In the genomic region with DNA sequence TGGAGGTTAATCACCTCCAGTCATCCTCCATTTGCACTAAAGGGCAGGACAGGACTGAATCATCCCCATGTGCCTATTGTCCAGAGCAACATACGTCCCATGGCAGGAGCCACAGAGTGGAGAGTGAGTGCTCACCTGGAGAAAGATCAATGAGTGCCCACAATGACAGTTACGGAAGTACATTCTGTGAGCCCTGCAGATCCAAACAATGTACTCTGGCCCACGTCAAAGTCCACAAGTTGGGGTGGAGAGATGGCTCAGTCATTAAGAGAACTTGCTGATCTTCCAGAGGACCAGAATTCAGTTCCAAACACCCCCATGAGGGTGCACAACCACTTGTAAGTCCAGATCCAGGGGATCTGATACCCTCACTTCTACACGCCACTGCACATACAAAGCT, we compare ENCODE assay signal across 22 mouse cellular contexts. TPM values are rescaled to one million over a fixed set of nuclear protein-coding genes. Genes with fewer than 3 reads are reported as not detected.
DNase-seq lines count a peak whose midpoint lies in the region; ATAC-seq and TF ChIP-seq lines count a peak whose summit lies in the region.
"Had no signal": no experiment of that assay in that cellular context is flagged by ENCODE, and none has a peak within 500 bp of the region (broad histone marks: within the 10 kb centered on the region; RNA-seq: fewer than 3 reads in every experiment).

No protein-coding gene starts in this region.

- no peak for TF ChIP-seq CTCF in liver, postnatal 0 days (IDR thresholded peaks at IDR 0.05; ENCODE audit: low read depth)

- peak; percentile 11 for DNase-seq in cerebellum, adult 9-10 months
- no peak for DNase-seq in cerebellum, adult 8-10 months
- DNase-seq in kidney, adult 18-20 months = peak; percentile 43
- DNase-seq in kidney, postnatal 25 days = peak; percentile 35 to 54
- DNase-seq in kidney, postnatal 14 days = no peak
- no peak for DNase-seq in liver, postnatal 0 days
- DNase-seq in liver = no peak
- DNase-seq: adrenal gland, adult 8-10 months; adrenal gland, postnatal 36 days; B cell, adult 2 months; cerebellum, postnatal 10 days; forebrain, postnatal 0 days; gastrocnemius, postnatal 14 days; heart, adult 2 months; heart, postnatal 14 days had no signal

- H3K9me3 ChIP-seq in kidney, embryonic 15.5 days (replicated peaks) = no peaks in the 10 kb centered on the region
- H3K9me3 ChIP-seq in liver, postnatal 0 days (ENCODE audit: low read length) = no peaks in the 10 kb centered on the region
- H3K9me3 ChIP-seq: embryonic facial prominence, embryonic 10.5 days; forebrain, embryonic 13.5 days; G1E; heart, embryonic 15.5 days had no signal

- TF ChIP-seq EP300 in liver, postnatal 0 days (IDR thresholded peaks at IDR 0.05; ENCODE audit: low read depth) = peak; percentile 30; the same call in 1 of the 2 replicates

- H3K9ac ChIP-seq in kidney, embryonic 15.5 days = no peak overlapping the region
- no peak overlapping the region for H3K9ac ChIP-seq in liver, postnatal 0 days (replicated peaks)
- H3K9ac ChIP-seq: forebrain, embryonic 13.5 days; forebrain, postnatal 0 days; heart, embryonic 15.5 days had no signal

- no peak overlapping the region for H3K27ac ChIP-seq in kidney, embryonic 15.5 days
- peak overlapping the region; percentile 29; the same call in 1 of the 2 replicates for H3K27ac ChIP-seq in liver, postnatal 0 days (ENCODE audit: low read depth)
- H3K27ac ChIP-seq: embryonic facial prominence, embryonic 10.5 days; forebrain, embryonic 13.5 days; heart, adult 2 months; heart, embryonic 15.5 days had no signal

- no peaks in the 10 kb centered on the region for H3K27me3 ChIP-seq in kidney, embryonic 15.5 days
- no peaks in the 10 kb centered on the region for H3K27me3 ChIP-seq in liver, postnatal 0 days (ENCODE audit: insufficient read depth, low read length)
- H3K27me3 ChIP-seq: forebrain, embryonic 13.5 days; heart, embryonic 15.5 days had no signal

- ATAC-seq in kidney, embryonic 15.5 days (replicated peaks; ENCODE audit: low FRiP score) = no peak
- ATAC-seq in liver, postnatal 0 days = peak; percentile 71
- ATAC-seq: CD4-positive, CD25-positive, alpha-beta regulatory T cell, adult 4 months; forebrain, embryonic 13.5 days; forebrain, postnatal 0 days had no signal

- WGBS in kidney, embryonic 15.5 days = 82% methylated on average over 4 of the region's 4 CpGs
- WGBS in liver, postnatal 0 days (ENCODE audit: insufficient replicate concordance) = 61% methylated on average over 4 of the region's 4 CpGs

- peaks cover 18% of the 10 kb centered on the region for H3K4me1 ChIP-seq in kidney, embryonic 15.5 days
- H3K4me1 ChIP-seq in liver, postnatal 0 days (ENCODE audit: insufficient read depth) = peaks cover 21% of the 10 kb centered on the region
- H3K4me1 ChIP-seq: embryonic facial prominence, embryonic 10.5 days had no signal

- H3K4me3 ChIP-seq in kidney, embryonic 15.5 days (replicated peaks) = no peak overlapping the region
- no peak overlapping the region for H3K4me3 ChIP-seq in liver, postnatal 0 days (ENCODE audit: low read depth, low read length)
- H3K4me3 ChIP-seq: embryonic facial prominence, embryonic 10.5 days; forebrain, embryonic 13.5 days; heart, adult 2 months; heart, embryonic 15.5 days had no signal

- no peaks in the 10 kb centered on the region for H3K36me3 ChIP-seq in kidney, embryonic 15.5 days
- H3K36me3 ChIP-seq in liver, postnatal 0 days (replicated peaks; ENCODE audit: insufficient read depth, low read length) = no peaks in the 10 kb centered on the region
- H3K36me3 ChIP-seq: embryonic facial prominence, embryonic 10.5 days; heart, embryonic 15.5 days had no signal

- H3K4me2 ChIP-seq in kidney, embryonic 15.5 days = no peak overlapping the region
- H3K4me2 ChIP-seq in liver, postnatal 0 days (ENCODE audit: low read depth, low read length) = no peak overlapping the region
- H3K4me2 ChIP-seq: forebrain, embryonic 13.5 days; heart, embryonic 11.5 days; heart, embryonic 15.5 days had no signal

RNA-seq across cellular contexts. Expression of gene Ralgps1, which starts 7.4 kb away (rescaled TPM):
- 5.5 and 5.9 TPM in 2 replicates for polyA plus RNA-seq in kidney, embryonic 15.5 days (2015; fragmentation: Nextera tagmentation; extraction: Ambion mirVana)
- polyA plus RNA-seq in liver, postnatal 0 days (2015; fragmentation: Nextera tagmentation; extraction: Ambion mirVana) = 0.51 and 0.83 TPM in 2 replicates

Comparison
In these comparisons a context has a peak if more than half of its experiments do, and no peak if none do; other contexts are left out.
1. DNase-seq: peak in cerebellum, adult 9-10 months (single experiment), kidney, adult 18-20 months (single experiment) and kidney, postnatal 25 days (2 of 2); none in cerebellum, adult 8-10 months (single experiment), kidney, postnatal 14 days (single experiment), liver, postnatal 0 days (single experiment) and liver (single experiment).